Mouse (Mus musculus) Patski (cell line): ENCODE data around the gene Gm20479. TPM values are rescaled to one million over a fixed set of nuclear protein-coding genes. Genes with fewer than 3 reads are reported as not detected.

ENCODE experiments used
- ATAC-seq: fragments of 100-300 bp; one replicate; pipeline ENCODE4 v1.8.0; 2021
- CTCF ChIA-PET: fragments of 350-600 bp; sonication (Branson Sonifier 250); formaldehyde crosslinking; loops from one replicate; lab custom pipeline; 2022; ENCODE audit warnings: inconsistent platforms; lab: Charles Lee
- POLR2A ChIA-PET: fragments of 350-600 bp; sonication (Branson Sonifier 250); formaldehyde crosslinking; loops from one replicate; lab custom pipeline; 2022; ENCODE audit warnings: antibody characterized with exemption, inconsistent platforms; lab: Charles Lee
- DNase-seq: peaks from one replicate; pipeline ENCODE4 v3.0.0-alpha.2; 2011; ENCODE audit warnings: low read depth, low spot score
- H3K27me3 ChIP-seq: fragments of 371-371 bp; one replicate; pipeline ENCODE4 v1.5.1; 2021
- CTCF ChIP-seq: fragments of 100-300 bp; IDR thresholded peaks from one replicate; pipeline ENCODE4 v1.5.1; 2021
- in situ Hi-C: fragments of 300-500 bp; cut with MboI; formaldehyde crosslinking; loops from 3 replicates; pipeline ENCODE4 v1.11.1; 2018; ENCODE audit warnings: low pct_unique_long_range_greater_than_20kb, mixed read lengths
- polyA plus RNA-seq: library from polyadenylated mRNA; unstranded; gene quantifications from one replicate; pipeline ENCODE4 v1.2.3, GENCODE M21; 2021

The Gm20479 gene
- 0.64 TPM for polyA plus RNA-seq

GRCm38 (mm10) chr7:27356861-27357594, at the start of gene Gm20479:
Gm20479 (minus strand) TSS chr7:27357419.
- no peaks in the 10 kb centered on the region for H3K27me3 ChIP-seq
- POLR2A ChIA-PET, result no interaction called here
- CTCF ChIA-PET, result no interaction called here
- TF ChIP-seq CTCF, result no peak
- DNase-seq, result no peak
- in situ Hi-C loops, result no loop called here
- no peak for ATAC-seq

GRCm38 (mm10) chr7:27406481-27406880, 49.3 kb upstream of the Gm20479 start:
- ChIA-PET CTCF (interaction anchor here (0.9 kb wide), 1 partner anchor 136 kb away, joined by 4 read pairs; no protein-coding TSS in a partner anchor), POLR2A (no interaction called here)
- in situ Hi-C loops, result no loop called here
- H3K27me3 ChIP-seq, result peaks cover 56% of the 10 kb centered on the region
- TF ChIP-seq CTCF, result peak; percentile 40
- ATAC-seq, result no peak
- no peak for DNase-seq

- CTCF ChIA-PET, result no interaction called here
- POLR2A ChIA-PET, result no interaction called here
- H3K27me3 ChIP-seq, result peaks cover 46% of the 10 kb centered on the region
- in situ Hi-C loops, result no loop called here
- TF ChIP-seq CTCF, result no peak
- no peak for ATAC-seq
- DNase-seq, result no peak
Measured at GRCm38 (mm10) chr7:27404203-27404942, 47.2 kb upstream of the Gm20479 start.

GRCm38 (mm10) chr7:27402675-27403074, 45.5 kb upstream of the Gm20479 start:
- POLR2A ChIA-PET, result interaction anchor here (0.6 kb wide), 1 partner anchor 109 kb away, joined by 3 read pairs; no protein-coding TSS in a partner anchor
- in situ Hi-C loops, result no loop called here
- CTCF ChIA-PET, result interaction anchor here (0.9 to 1.4 kb wide), 3 partner anchors 10 to 50 kb away, joined by 3 to 4 read pairs (median 4); no protein-coding TSS in a partner anchor
- DNase-seq (no peak), ATAC-seq (no peak)
- peak; percentile 67 for TF ChIP-seq CTCF
- H3K27me3 ChIP-seq, result peaks cover 39% of the 10 kb centered on the region

- ChIA-PET POLR2A (no interaction called here), CTCF (no interaction called here)
- no peak for TF ChIP-seq CTCF
- in situ Hi-C loops, result no loop called here
- no peak for DNase-seq
- H3K27me3 ChIP-seq, result peaks cover 40% of the 10 kb centered on the region
- ATAC-seq, result no peak
Measured at GRCm38 (mm10) chr7:27400545-27400944, 43.3 kb upstream of the Gm20479 start.

DNA sequence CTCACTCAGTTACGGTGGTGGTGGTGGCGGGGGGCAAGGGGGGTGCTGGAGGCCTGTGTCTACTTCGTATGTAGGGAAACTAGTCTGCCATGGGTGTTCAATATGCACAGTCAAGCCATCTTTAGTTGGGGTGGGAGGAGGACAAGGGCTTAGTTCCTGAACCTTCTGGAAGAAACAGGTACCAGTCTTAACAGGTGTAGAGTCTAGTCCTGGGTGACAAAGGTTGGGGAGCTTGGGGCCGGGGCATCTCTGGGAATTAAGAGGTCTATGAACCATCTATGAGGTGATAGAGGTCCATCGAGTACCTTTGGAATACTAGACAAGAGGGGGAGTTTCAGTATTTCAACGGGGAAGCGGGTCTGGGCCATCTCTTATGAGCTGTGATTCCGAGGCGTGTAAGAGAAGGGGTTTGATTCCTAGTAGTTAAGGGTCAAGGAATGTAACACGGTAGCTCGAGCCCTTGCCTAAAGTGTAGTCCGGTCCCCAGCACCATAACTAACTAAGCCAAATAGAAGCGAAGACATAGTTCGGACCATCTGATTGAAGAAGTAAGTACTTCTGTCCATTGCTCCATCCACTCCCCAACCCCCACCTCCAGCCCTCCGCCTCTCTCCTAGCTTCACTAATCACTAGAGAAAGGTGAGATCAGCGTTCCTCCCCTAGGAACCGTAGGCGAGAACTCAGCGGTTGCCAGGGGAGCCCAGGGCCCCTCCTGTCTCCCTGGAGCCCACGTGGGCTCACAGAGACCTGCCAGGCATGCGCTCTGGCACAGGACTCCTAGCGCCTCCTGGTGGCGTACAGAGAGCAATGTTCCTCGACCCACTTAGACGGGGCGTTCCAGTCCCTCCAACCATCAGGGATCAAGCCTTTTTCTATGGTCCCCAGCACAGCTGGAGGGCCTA, 40.1 kb upstream of the Gm20479 start:
- CTCF ChIA-PET, result interaction anchor here (1.0 to 1.3 kb wide), 2 partner anchors 14 to 91 kb away, joined by 3 read pairs; no protein-coding TSS in a partner anchor
- POLR2A ChIA-PET, result no interaction called here
- ATAC-seq (peak; percentile 24), DNase-seq (no peak)
- peaks cover 40% of the 10 kb centered on the region for H3K27me3 ChIP-seq
- peak; percentile 66 for TF ChIP-seq CTCF
- in situ Hi-C loops, result loop anchor here (10.0 kb wide), 1 partner anchor 52 kb away; no protein-coding TSS in a partner anchor

GRCm38 (mm10) chr7:27396184-27397047, 39.2 kb upstream of the Gm20479 start:
- ChIA-PET POLR2A (no interaction called here), CTCF (no interaction called here)
- ATAC-seq, result no peak
- TF ChIP-seq CTCF, result no peak
- in situ Hi-C loops, result loop anchor here (10.0 kb wide), 1 partner anchor 52 kb away; no protein-coding TSS in a partner anchor
- DNase-seq, result no peak
- peaks cover 42% of the 10 kb centered on the region for H3K27me3 ChIP-seq

DNA sequence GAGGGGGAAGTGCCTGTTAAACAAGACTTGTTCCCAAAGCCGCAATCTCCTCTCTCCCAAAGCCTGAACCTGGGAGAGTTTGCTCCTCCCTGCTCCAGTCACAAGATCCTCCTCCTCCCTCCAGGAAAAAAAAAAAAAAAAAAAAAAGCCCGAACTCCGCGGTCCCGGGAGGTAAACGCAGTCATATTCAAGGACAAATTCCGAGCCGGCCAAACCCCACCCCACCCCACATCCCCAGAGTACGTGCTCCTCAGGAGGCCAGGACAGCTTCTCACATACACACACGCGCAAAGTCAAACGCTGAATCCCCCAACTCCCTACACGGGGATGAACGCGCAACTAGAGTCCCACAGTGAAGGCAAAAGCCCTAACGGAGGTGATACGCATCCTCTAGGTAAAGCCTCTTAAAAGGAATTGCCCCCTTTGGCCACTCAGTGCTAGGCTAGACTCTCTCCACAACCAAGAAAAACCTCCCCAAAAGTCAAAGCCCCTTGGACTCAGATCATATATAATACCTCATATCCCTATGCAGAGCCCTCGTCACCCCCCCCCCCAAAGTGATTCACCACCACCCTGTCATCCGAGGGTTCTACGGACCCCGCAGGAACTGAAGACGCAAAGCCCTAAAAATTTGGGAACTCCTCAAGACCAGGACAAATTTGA, 38.4 kb upstream of the Gm20479 start:
- ChIA-PET POLR2A (no interaction called here), CTCF (interaction anchor here (1.6 kb wide), 1 partner anchor 11 kb away, joined by 5 read pairs; no protein-coding TSS in a partner anchor)
- in situ Hi-C loops, result loop anchor here (10.0 kb wide), 1 partner anchor 51 kb away; no protein-coding TSS in a partner anchor
- H3K27me3 ChIP-seq, result peaks cover 42% of the 10 kb centered on the region
- ATAC-seq (no peak), DNase-seq (no peak)
- no peak for TF ChIP-seq CTCF

DNA sequence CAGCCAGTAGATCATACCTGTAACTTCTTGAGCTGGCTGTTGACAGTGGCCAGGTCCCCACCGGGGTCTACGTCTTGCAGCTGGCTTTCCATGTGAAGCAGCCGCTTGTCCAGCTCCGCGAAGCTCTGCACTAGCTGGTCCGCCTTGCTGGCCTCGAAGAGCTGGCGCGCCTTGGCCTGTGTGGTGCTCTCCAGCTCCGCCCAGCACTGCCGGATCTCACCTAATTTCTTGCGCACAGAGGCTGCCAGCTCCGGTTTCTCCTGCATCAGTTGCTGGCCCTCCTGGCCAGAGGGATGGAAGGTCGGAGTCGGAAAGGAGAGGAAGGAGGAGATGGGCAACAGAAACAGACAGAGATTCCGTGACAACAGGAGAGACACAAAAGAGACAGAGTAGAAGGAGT, 34.2 kb upstream of the Gm20479 start:
- in situ Hi-C loops, result loop anchor here (10.0 kb wide), 1 partner anchor 47 kb away; no protein-coding TSS in a partner anchor
- peaks cover 29% of the 10 kb centered on the region for H3K27me3 ChIP-seq

More for the DNA sequence above, 34.2 kb upstream of the Gm20479 start:
- ChIA-PET POLR2A (no interaction called here), CTCF (no interaction called here)
- TF ChIP-seq CTCF, result no peak
- DNase-seq, result no peak
- no peak for ATAC-seq
